Mouse (Mus musculus): ENCODE results near the gene Ptdss2. TPM values are rescaled to one million over a fixed set of nuclear protein-coding genes. Genes with fewer than 3 reads are reported as not detected.
A peak's percentile ranks its signal among the peaks of the same experiment; 100 is the strongest.

Ptdss2 gene
- polyA plus RNA-seq, 1 experiment from 2014 or later: 56.1 TPM

DNA sequence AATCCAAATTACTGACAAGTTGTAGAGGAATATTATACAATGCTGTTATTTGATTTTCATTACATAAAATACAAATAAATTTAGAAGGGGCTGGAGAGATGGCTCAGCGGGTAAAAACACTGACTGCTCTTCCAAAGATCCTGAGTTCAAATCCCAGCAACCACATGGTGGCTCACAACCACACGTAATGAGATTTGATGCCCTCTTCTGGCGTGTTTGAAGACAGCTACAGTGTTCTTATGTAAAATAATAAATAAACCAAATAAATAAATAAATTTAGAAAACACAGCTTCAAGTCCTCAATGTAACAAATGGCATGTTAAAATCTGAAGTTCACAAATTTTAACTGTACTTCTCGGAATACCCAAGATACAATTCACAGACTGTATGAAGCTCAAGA lies 52.9 kb downstream of the Ptdss2 start:
- H3K4me1 ChIP-seq (ENCODE audit: control insufficient read depth, insufficient read depth, low read length): peaks cover 8% of the 10 kb centered on the region
- H3K9me3 ChIP-seq (replicated peaks; ENCODE audit: control insufficient read depth, low read length): no peaks in the 10 kb centered on the region

DNA sequence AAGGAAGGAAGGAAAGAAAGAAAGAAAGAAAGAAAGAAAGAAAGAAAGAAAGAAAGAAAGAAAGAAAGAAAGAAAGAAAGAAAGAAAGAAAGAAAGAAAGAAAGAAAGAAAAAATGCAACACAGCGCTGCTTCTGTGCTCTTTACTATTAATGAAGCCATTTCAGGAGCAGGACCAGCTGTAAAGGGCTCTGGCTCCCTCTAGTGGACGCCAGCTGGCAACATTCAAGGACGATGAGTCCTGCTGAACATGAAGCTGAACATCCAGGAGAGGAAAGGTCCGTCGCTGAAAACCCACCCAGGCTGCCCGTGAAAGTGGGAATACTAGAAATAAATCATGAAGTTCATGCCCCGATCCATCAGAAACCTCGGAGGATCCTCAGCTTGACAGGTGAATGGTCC lies 54.0 kb downstream of the Ptdss2 start:
- H3K4me3 ChIP-seq (ENCODE audit: low read length): no peak overlapping the region
- ATAC-seq (replicated peaks; ENCODE audit: extremely low read depth, insufficient read depth, low FRiP score): no peak
- WGBS: 2% methylated on average over 8 of the region's 8 CpGs
- peaks cover 8% of the 10 kb centered on the region for H3K4me1 ChIP-seq (ENCODE audit: control insufficient read depth, insufficient read depth, low read length)
- H3K27ac ChIP-seq (ENCODE audit: low read length): no peak overlapping the region
- H3K9me3 ChIP-seq (replicated peaks; ENCODE audit: control insufficient read depth, low read length): no peaks in the 10 kb centered on the region
- 0 out of 2 replicates have a peak overlapping the region, but pooled peaks have one; percentile 26 for H3K9ac ChIP-seq (ENCODE audit: low read length)
- no peak overlapping the region for H3K4me2 ChIP-seq (ENCODE audit: low read depth, low read length)
- H3K27me3 ChIP-seq (ENCODE audit: control insufficient read depth, insufficient read depth, low read length): no peaks in the 10 kb centered on the region; the same call in 1 of the 2 replicates
- H3K36me3 ChIP-seq (ENCODE audit: control insufficient read depth, insufficient read depth): no peaks in the 10 kb centered on the region

More for the DNA sequence above, 52.9 kb downstream of the Ptdss2 start:
- no peaks in the 10 kb centered on the region; the same call in 1 of the 2 replicates for H3K27me3 ChIP-seq (ENCODE audit: control insufficient read depth, insufficient read depth, low read length)
- no peak overlapping the region for H3K9ac ChIP-seq (ENCODE audit: low read length)
- no peak for ATAC-seq (replicated peaks; ENCODE audit: extremely low read depth, insufficient read depth, low FRiP score)
- no peak overlapping the region for H3K4me3 ChIP-seq (ENCODE audit: low read length)
- no peak overlapping the region for H3K4me2 ChIP-seq (ENCODE audit: low read depth, low read length)
- 85% methylated on average over 4 of the region's 4 CpGs for WGBS
- H3K27ac ChIP-seq (ENCODE audit: low read length): no peak overlapping the region
- no peaks in the 10 kb centered on the region for H3K36me3 ChIP-seq (ENCODE audit: control insufficient read depth, insufficient read depth)

DNA sequence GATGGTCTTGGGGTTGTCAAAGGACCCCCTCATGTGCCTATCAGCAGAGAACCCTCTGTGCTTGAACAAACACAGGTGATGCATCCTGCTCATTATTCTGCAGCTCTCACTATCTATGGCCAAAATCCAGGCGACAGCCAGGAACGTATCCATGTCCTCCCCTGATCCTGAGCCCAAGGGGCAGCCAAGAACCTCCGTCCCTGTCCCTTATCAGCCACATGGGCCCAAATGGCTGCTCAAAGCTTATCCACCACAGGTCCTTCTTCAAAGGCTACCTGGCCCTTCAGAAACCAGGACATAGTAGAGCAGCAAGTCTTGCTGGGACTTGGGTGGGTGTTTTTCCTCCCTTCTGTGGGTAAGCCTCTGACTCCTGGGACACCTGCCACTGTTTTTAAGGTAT lies 66.0 kb downstream of the Ptdss2 start:
- Histone ChIP-seq H3K36me3 (ENCODE audit: control insufficient read depth, insufficient read depth) (peaks cover 34% of the 10 kb centered on the region), H3K4me1 (ENCODE audit: control insufficient read depth, insufficient read depth, low read length) (peaks cover 10% of the 10 kb centered on the region), H3K4me2 (ENCODE audit: low read depth, low read length) (no peak overlapping the region), H3K27ac (ENCODE audit: low read length) (no peak overlapping the region), H3K27me3 (ENCODE audit: control insufficient read depth, insufficient read depth, low read length) (no peaks in the 10 kb centered on the region), H3K9me3 (replicated peaks; ENCODE audit: control insufficient read depth, low read length) (no peaks in the 10 kb centered on the region), H3K9ac (ENCODE audit: low read length) (no peak overlapping the region), H3K4me3 (ENCODE audit: low read length) (no peak overlapping the region)
- WGBS: 57% methylated on average over 3 of the region's 3 CpGs
- ATAC-seq (replicated peaks; ENCODE audit: extremely low read depth, insufficient read depth, low FRiP score): no peak

DNA sequence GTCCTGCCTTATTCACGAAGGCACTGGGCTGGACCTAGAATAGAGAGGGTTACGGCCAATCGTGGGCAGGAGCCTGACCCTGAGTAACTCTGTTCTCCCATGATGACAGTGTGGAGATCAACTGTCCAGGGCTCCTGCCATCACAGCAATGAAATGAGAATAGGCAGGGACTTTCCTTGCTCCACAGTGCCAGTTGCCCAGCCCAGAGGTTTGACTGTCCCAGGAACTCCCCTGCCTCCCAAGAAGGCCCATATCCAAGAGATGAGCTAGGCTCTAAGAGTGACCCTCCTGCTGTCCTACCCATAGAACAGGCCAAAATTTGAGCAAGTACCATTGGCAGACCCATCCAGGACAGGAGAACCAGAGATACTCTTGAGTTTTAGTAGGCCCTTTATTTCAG lies 66.6 kb downstream of the Ptdss2 start:
- no peak overlapping the region for H3K4me3 ChIP-seq (ENCODE audit: low read length)
- H3K4me1 ChIP-seq (ENCODE audit: control insufficient read depth, insufficient read depth, low read length): peaks cover 10% of the 10 kb centered on the region
- no peak overlapping the region for H3K4me2 ChIP-seq (ENCODE audit: low read depth, low read length)
- no peak overlapping the region for H3K9ac ChIP-seq (ENCODE audit: low read length)
- peaks cover 34% of the 10 kb centered on the region for H3K36me3 ChIP-seq (ENCODE audit: control insufficient read depth, insufficient read depth)
- H3K9me3 ChIP-seq (replicated peaks; ENCODE audit: control insufficient read depth, low read length): no peaks in the 10 kb centered on the region
- 83% methylated on average over 3 of the region's 3 CpGs for WGBS
- H3K27ac ChIP-seq (ENCODE audit: low read length): no peak overlapping the region
- H3K27me3 ChIP-seq (ENCODE audit: control insufficient read depth, insufficient read depth, low read length): no peaks in the 10 kb centered on the region
- ATAC-seq (replicated peaks; ENCODE audit: extremely low read depth, insufficient read depth, low FRiP score): no peak

DNA sequence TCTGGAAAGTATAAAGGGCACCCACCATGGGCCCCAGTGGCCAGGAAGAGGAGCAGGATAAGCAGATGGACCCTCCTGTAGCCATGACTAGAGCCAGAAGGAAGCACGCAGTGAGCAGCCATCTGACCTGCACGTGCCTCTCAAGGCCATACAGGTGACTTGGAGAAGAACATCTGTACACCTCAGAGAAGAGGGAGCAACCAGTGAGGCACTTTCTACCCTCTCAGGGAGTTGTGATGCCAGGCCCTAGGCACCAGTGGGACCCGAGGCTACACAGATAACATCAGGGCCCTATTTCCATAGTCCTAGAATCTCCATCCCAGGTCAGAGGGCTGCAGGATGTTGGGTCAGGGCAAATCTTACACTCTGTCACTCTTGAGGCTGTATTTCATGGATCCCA lies 68.0 kb downstream of the Ptdss2 start:
- Histone ChIP-seq H3K36me3 (ENCODE audit: control insufficient read depth, insufficient read depth) (peaks cover 34% of the 10 kb centered on the region), H3K27ac (ENCODE audit: low read length) (no peak overlapping the region), H3K4me2 (ENCODE audit: low read depth, low read length) (no peak overlapping the region), H3K9ac (ENCODE audit: low read length) (no peak overlapping the region), H3K4me1 (ENCODE audit: control insufficient read depth, insufficient read depth, low read length) (peaks cover 16% of the 10 kb centered on the region), H3K9me3 (replicated peaks; ENCODE audit: control insufficient read depth, low read length) (no peaks in the 10 kb centered on the region), H3K4me3 (ENCODE audit: low read length) (no peak overlapping the region), H3K27me3 (ENCODE audit: control insufficient read depth, insufficient read depth, low read length) (no peaks in the 10 kb centered on the region)
- 86% methylated on average over 3 of the region's 3 CpGs for WGBS
- ATAC-seq (replicated peaks; ENCODE audit: extremely low read depth, insufficient read depth, low FRiP score): no peak

DNA sequence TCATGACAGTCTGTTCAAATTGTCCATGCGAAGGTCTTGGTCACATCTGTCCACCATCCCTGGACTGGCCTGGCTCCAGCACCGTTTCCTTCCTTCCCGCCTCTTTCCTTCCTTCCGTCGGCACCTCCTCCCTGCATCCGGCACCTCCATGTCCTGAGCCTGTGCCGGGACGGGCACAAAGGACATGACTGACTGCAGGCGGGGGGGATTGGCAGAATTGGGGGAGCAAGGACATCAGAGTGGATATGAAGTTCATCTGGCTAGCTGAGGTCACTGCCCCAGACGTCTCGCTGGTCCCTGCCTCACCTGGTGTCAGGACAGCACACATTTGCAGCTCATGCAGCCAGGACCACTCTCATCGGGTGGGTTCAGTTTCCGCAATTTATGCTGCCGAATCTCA lies 68.9 kb downstream of the Ptdss2 start:
- Histone ChIP-seq H3K27ac (ENCODE audit: low read length) (no peak overlapping the region), H3K36me3 (ENCODE audit: control insufficient read depth, insufficient read depth) (peaks cover 34% of the 10 kb centered on the region), H3K4me1 (ENCODE audit: control insufficient read depth, insufficient read depth, low read length) (peaks cover 16% of the 10 kb centered on the region), H3K27me3 (ENCODE audit: control insufficient read depth, insufficient read depth, low read length) (no peaks in the 10 kb centered on the region), H3K9me3 (replicated peaks; ENCODE audit: control insufficient read depth, low read length) (no peaks in the 10 kb centered on the region), H3K4me3 (ENCODE audit: low read length) (no peak overlapping the region), H3K4me2 (ENCODE audit: low read depth, low read length) (no peak overlapping the region), H3K9ac (ENCODE audit: low read length) (no peak overlapping the region)
- 80% methylated on average over 14 of the region's 14 CpGs for WGBS
- ATAC-seq (replicated peaks; ENCODE audit: extremely low read depth, insufficient read depth, low FRiP score): no peak

DNA sequence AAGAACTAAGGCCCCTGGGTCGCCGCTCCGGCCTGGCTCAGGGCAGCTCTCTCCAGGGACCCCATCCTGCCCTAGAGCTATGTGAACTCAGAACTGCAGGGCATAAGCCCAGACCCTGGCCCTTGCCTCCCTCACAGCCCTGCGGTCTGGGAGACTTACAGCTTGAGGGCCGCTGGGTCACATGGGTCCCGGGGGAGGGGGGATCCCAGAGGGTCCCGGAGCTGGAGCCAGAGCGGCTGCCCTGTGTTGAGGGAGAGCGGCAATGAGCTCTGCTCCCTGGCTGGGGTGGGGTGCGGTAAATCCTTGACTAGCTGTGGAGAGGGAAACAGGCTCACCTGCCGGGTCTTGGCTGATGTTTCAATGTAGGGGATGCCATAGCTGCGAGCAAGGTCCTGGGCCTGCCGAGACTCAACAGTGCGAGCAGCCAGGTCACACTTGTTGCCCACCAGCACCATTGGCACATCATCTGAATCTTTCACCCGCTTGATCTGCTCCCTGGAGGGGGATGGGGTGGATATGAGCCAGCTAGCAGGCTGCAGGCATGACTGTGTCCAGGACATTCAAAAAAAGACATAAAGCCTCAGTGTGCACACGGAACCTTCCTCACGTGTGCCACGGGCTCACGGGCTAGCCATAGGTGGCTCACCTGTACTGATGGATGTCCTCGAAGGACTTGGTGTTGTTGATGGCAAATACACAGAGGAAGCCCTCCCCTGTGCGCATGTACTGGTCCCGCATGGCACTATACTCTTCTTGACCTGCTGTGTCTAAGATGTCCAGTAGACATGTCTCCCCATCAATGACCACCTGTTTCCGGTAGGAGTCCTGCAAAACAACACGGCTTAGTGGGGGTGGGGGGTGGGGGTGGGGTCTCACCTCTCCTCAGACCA lies 69.9 kb downstream of the Ptdss2 start:
- Histone ChIP-seq H3K4me1 (ENCODE audit: control insufficient read depth, insufficient read depth, low read length) (peaks cover 16% of the 10 kb centered on the region), H3K4me2 (ENCODE audit: low read depth, low read length) (peak overlapping the region; percentile 78; the same call in 1 of the 2 replicates), H3K9me3 (replicated peaks; ENCODE audit: control insufficient read depth, low read length) (no peaks in the 10 kb centered on the region), H3K9ac (ENCODE audit: low read length) (no peak overlapping the region), H3K4me3 (ENCODE audit: low read length) (no peak overlapping the region; the same call in 1 of the 2 replicates), H3K27ac (ENCODE audit: low read length) (no peak overlapping the region), H3K36me3 (ENCODE audit: control insufficient read depth, insufficient read depth) (peaks cover 34% of the 10 kb centered on the region), H3K27me3 (ENCODE audit: control insufficient read depth, insufficient read depth, low read length) (no peaks in the 10 kb centered on the region)
- no peak for ATAC-seq (replicated peaks; ENCODE audit: extremely low read depth, insufficient read depth, low FRiP score)
- 89% methylated on average over 24 of the region's 24 CpGs for WGBS

DNA sequence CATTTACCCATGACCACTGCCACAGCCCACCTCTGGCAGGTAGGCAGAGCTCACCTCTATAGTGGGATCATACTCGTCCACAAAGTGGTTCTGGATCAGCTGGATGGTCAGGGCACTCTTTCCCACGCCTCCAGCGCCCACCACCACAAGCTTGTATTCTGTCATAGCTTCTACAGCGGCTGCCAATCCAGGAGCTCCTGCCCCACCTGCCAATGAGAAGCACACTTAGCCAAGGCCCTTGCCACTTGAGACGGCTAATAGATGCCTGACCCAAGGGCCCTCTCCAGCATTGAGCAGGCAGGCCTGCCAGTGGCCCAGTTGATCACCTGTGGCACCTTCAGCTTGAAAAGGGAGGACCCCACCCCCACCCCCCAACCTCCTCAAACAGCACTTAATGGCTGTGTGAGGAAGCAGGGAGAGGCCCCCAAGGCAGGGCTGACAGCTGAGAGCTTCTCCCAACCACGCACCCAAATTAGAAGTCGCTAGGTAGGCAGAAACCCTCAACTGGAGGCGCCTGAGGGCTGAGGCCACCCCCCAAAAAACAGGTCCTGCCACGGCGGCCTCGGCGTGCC lies 70.7 kb downstream of the Ptdss2 start:
- Histone ChIP-seq H3K4me2 (ENCODE audit: low read depth, low read length) (peak overlapping the region; percentile 78), H3K4me1 (ENCODE audit: control insufficient read depth, insufficient read depth, low read length) (peaks cover 16% of the 10 kb centered on the region), H3K4me3 (ENCODE audit: low read length) (peak overlapping the region; percentile 58), H3K36me3 (ENCODE audit: control insufficient read depth, insufficient read depth) (peaks cover 34% of the 10 kb centered on the region), H3K27ac (ENCODE audit: low read length) (peak overlapping the region; percentile 68), H3K27me3 (ENCODE audit: control insufficient read depth, insufficient read depth, low read length) (no peaks in the 10 kb centered on the region), H3K9ac (ENCODE audit: low read length) (peak overlapping the region; percentile 77), H3K9me3 (replicated peaks; ENCODE audit: control insufficient read depth, low read length) (no peaks in the 10 kb centered on the region)
- no peak for ATAC-seq (replicated peaks; ENCODE audit: extremely low read depth, insufficient read depth, low FRiP score)
- 28% methylated on average over 12 of the region's 12 CpGs for WGBS

DNA sequence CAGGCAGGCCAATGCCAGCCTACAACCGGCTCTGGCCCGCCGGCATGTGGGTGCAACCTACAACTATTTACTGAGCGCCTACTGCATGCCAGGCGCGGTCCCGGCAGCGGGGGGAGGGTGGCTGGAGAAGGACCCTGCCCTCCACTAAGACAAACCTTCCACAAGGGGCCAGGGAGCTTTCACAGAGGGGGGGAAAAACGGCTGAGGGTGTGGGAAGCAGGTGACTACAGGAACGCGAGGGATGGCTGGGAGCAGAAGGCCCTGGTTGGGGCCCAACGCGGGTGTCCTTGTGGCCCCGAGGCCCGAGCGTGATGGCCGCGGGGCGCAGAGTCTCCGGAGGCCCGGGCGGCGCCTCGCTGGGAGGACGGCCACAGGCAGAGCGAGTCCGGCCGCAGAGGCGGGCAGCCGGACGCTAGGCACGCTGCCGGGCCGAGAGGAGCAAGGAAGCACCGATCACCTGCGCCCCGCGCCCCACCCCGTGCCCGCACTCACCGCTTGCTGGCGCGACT lies 71.2 kb downstream of the Ptdss2 start:
- ATAC-seq (replicated peaks; ENCODE audit: extremely low read depth, insufficient read depth, low FRiP score): peak; percentile 38
- no peaks in the 10 kb centered on the region for H3K27me3 ChIP-seq (ENCODE audit: control insufficient read depth, insufficient read depth, low read length)
- peak overlapping the region; percentile 78 for H3K4me2 ChIP-seq (ENCODE audit: low read depth, low read length)
- H3K9me3 ChIP-seq (replicated peaks; ENCODE audit: control insufficient read depth, low read length): no peaks in the 10 kb centered on the region
- under 1% methylated on average over 38 of the region's 43 CpGs for WGBS
- peaks cover 16% of the 10 kb centered on the region for H3K4me1 ChIP-seq (ENCODE audit: control insufficient read depth, insufficient read depth, low read length)
- peak overlapping the region; percentile 77 for H3K9ac ChIP-seq (ENCODE audit: low read length)
- H3K36me3 ChIP-seq (ENCODE audit: control insufficient read depth, insufficient read depth): peaks cover 34% of the 10 kb centered on the region
- H3K4me3 ChIP-seq (ENCODE audit: low read length): peak overlapping the region; percentile 58
- peak overlapping the region; percentile 68 for H3K27ac ChIP-seq (ENCODE audit: low read length)

Data from heart, embryonic 16.5 days (tissue).